Mouse (Mus musculus): ENCODE measurements around the gene Scn5a. TPM values are rescaled to one million over a fixed set of nuclear protein-coding genes. Genes with fewer than 3 reads are reported as not detected.

Gene Scn5a
- 0.85 TPM for polyA plus RNA-seq (2015; fragmentation: Illumina TruSeq; extraction: RNeasy Lipid Tissue Mini Kit (QIAGEN cat#74804); ENCODE audit: low read depth, low replicate concordance)

DNA sequence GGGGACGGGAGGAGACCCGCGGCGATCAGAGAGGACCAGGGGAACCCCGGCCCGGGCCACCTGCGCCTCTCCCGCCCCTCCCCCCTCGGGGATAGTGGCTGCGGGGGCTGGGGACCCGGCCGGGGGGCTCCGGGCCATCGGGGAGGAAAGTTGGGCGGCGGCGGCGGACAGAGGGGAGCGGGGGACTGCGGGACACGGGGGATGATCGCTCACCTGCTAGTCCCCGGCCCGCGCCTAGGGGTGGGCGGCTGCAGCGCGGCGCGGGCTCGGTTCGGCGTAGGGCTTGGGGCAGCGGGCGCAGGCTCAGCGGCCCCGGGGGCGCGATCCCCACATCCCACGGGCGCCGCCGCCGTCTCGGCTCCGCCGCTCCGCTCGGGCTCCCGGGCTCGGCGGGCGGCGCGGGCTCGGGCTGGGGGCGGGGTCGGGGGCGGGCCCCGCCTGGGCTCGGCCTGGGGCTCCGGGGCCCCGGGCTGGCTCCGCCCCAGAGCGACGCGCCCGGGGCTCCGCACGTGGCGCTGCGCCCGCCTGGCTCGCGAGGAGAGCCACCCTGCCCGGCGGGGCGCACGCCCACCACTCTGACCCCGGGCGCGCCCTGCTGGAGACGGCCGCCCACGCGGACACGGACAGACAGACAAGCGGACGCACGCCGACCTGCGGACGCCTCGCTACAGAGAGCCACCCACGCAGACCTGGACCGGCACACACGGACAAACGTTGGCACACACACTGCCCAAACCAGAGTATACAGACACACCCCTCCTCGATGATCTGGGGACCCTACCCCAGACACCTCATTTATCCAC lies at the start of gene Scn5a:
Scn5a (minus strand) TSS at position 381 of the 803 bp plus-strand sequence.

DNA sequence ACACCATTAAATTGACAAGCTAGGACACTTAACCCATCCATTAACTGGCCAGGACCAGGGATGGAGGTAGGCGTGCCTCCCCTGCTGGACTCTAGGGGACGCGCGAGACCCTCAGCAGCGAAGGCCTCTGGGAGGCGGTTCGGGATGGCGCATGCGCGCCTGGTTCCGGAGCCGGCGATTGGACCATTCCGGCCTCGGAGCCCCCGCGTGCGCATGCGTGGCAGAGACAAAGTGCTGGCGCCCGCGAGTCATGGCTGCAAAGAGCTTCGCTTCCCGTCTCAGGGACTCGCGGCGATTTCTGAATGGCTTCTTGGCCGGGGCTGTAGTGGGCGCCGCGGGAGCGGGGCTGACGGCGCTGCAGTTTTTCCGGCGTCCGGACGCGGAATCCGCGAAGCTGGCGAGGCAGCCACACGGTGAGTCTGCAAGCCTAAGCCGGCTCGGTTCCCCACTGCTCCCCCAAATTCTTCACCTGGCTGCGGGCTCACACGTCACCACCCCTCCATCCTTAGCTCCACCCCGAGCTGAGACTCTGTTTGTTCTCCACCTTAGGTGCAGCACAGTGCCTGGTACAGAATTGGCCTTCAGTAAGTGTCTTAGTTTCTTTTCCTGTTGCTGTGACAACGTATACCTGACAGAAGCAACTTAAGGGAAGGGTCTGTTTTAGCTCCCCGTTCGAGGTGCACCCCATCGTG lies 133.9 kb downstream of the Scn5a start, which contains the start of gene Exog:
Exog (plus strand) TSS at position 206 of the 692 bp plus-strand sequence.

Other genes with a start within 250 kb of the Scn5a start
- 82.7 TPM for gene Acaa1a, start 239.3 kb downstream of the Scn5a start, polyA plus RNA-seq (2015; fragmentation: Illumina TruSeq; extraction: RNeasy Lipid Tissue Mini Kit (QIAGEN cat#74804); ENCODE audit: low read depth, low replicate concordance)
- gene Myd88, start 237.6 kb downstream of the Scn5a start, polyA plus RNA-seq (2015; fragmentation: Illumina TruSeq; extraction: RNeasy Lipid Tissue Mini Kit (QIAGEN cat#74804); ENCODE audit: low read depth, low replicate concordance), result 5.7 TPM
- 4.4 TPM for gene Xylb, start 221.6 kb downstream of the Scn5a start, polyA plus RNA-seq (2015; fragmentation: Illumina TruSeq; extraction: RNeasy Lipid Tissue Mini Kit (QIAGEN cat#74804); ENCODE audit: low read depth, low replicate concordance)
- gene Slc22a14, start 213.5 kb downstream of the Scn5a start, polyA plus RNA-seq (2015; fragmentation: Illumina TruSeq; extraction: RNeasy Lipid Tissue Mini Kit (QIAGEN cat#74804); ENCODE audit: low read depth, low replicate concordance), result not detected
- gene Acvr2b, start 176.9 kb downstream of the Scn5a start, polyA plus RNA-seq (2015; fragmentation: Illumina TruSeq; extraction: RNeasy Lipid Tissue Mini Kit (QIAGEN cat#74804); ENCODE audit: low read depth, low replicate concordance), result 6.1 TPM
- gene Exog, start 134.1 kb downstream of the Scn5a start, polyA plus RNA-seq (2015; fragmentation: Illumina TruSeq; extraction: RNeasy Lipid Tissue Mini Kit (QIAGEN cat#74804); ENCODE audit: low read depth, low replicate concordance), result 23.2 TPM
- 0.06 TPM for gene Scn10a, start 140.3 kb upstream of the Scn5a start, polyA plus RNA-seq (2015; fragmentation: Illumina TruSeq; extraction: RNeasy Lipid Tissue Mini Kit (QIAGEN cat#74804); ENCODE audit: low read depth, low replicate concordance)
- gene Scn11a, start 246.4 kb upstream of the Scn5a start, polyA plus RNA-seq (2015; fragmentation: Illumina TruSeq; extraction: RNeasy Lipid Tissue Mini Kit (QIAGEN cat#74804); ENCODE audit: low read depth, low replicate concordance), result not detected

Measured in brain, adult 10 weeks (tissue).